Mouse (Mus musculus) MEL (cell line): ENCODE results near the gene Kcnh1. TPM values are rescaled to one million over a fixed set of nuclear protein-coding genes. Genes with fewer than 3 reads are reported as not detected.

ENCODE experiments used
- DNase-seq: peaks from one replicate; pipeline ENCODE4 v3.0.0; 2011; ENCODE audit warnings: low read depth, low spot score
- H3K27ac ChIP-seq: 2 replicates; pipeline ENCODE4 v1.5.1; 2012; ENCODE audit warnings: low read depth, mild to moderate bottlenecking, control low read depth, low read length, moderate library complexity; ENCODE audit not compliant: control insufficient read depth
- H3K27me3 ChIP-seq, 2 experiments: fragments of 150-350 bp in 1 of 2; sonication (generic) in 1 of 2; 2 replicates each; pipeline ENCODE4 v1.6.1; 2012; ENCODE audit warnings: low read length in 2 of 2, mild to moderate bottlenecking in 2 of 2, improper control_type of control experiment in 1 of 2, moderate library complexity in 1 of 2; ENCODE audit not compliant: insufficient read depth in 2 of 2, control insufficient read depth in 1 of 2
- H3K36me3 ChIP-seq, 2 experiments: 2 replicates each; pipeline ENCODE4 v1.6.1; 2012 to 2014; ENCODE audit warnings: low read length in 2 of 2, improper control_type of control experiment in 1 of 2, inconsistent platforms in 1 of 2, mild to moderate bottlenecking in 1 of 2; ENCODE audit not compliant: insufficient read depth in 2 of 2, control insufficient read depth in 1 of 2
- H3K4me1 ChIP-seq, 2 experiments: fragments of 150-350 bp in 1 of 2; sonication (generic) in 1 of 2; 2 replicates each; pipeline ENCODE4 v1.6.1; 2012; ENCODE audit warnings: low read length in 2 of 2, improper control_type of control experiment in 1 of 2, mild to moderate bottlenecking in 1 of 2; ENCODE audit not compliant: insufficient read depth in 2 of 2, control insufficient read depth in 1 of 2
- H3K4me3 ChIP-seq, 2 experiments: fragments of 150-350 bp in 1 of 2; sonication (generic) in 1 of 2; 2 replicates each; pipeline ENCODE4 v1.5.1; 2012; ENCODE audit warnings: low read depth in 2 of 2, low read length in 2 of 2, mild to moderate bottlenecking in 2 of 2, moderate library complexity in 2 of 2, control low read depth in 1 of 2, improper control_type of control experiment in 1 of 2; ENCODE audit not compliant: control insufficient read depth in 1 of 2, insufficient read depth in 1 of 2
- H3K79me2 ChIP-seq: 2 replicates; pipeline ENCODE4 v1.6.1; 2012; ENCODE audit warnings: mild to moderate bottlenecking, low read length, moderate library complexity; ENCODE audit not compliant: control insufficient read depth, poor library complexity, insufficient read depth
- H3K9ac ChIP-seq: 2 replicates; pipeline ENCODE4 v1.6.1; 2012; ENCODE audit warnings: low read depth, mild to moderate bottlenecking, control low read depth, low read length, moderate library complexity; ENCODE audit not compliant: control insufficient read depth, poor library complexity, severe bottlenecking
- H3K9me3 ChIP-seq: fragments of 150-350 bp; sonication (generic); replicated peaks from 2 replicates; pipeline ENCODE4 v1.6.1; 2012; ENCODE audit warnings: mild to moderate bottlenecking, low read length, improper control_type of control experiment, moderate library complexity; ENCODE audit not compliant: insufficient read depth
- CTCF ChIP-seq, 3 experiments: IDR thresholded peaks in 2 of 3; conservative IDR thresholded peaks in 1 of 3; 2 replicates each; pipeline ENCODE4 v1.5.1; 2011 to 2012; ENCODE audit warnings: low read length in 3 of 3, low read depth in 2 of 3, mild to moderate bottlenecking in 2 of 3, improper control_type of control experiment in 1 of 3, inconsistent platforms in 1 of 3, mixed read lengths in 1 of 3, moderate library complexity in 1 of 3; ENCODE audit not compliant: control insufficient read depth in 1 of 3, insufficient read depth in 1 of 3, poor library complexity in 1 of 3, severe bottlenecking in 1 of 3
- ELF1 ChIP-seq: IDR thresholded peaks from 2 replicates; pipeline ENCODE4 v1.6.1; 2014; ENCODE audit warnings: low read depth, mild to moderate bottlenecking, inconsistent platforms, low read length, improper control_type of control experiment, moderate library complexity
- EP300 ChIP-seq, 2 experiments: IDR thresholded peaks; 2 replicates each; pipeline ENCODE4 v1.6.1; 2011; ENCODE audit warnings: improper control_type of control experiment in 2 of 2, low read length in 2 of 2, low read depth in 1 of 2, mild to moderate bottlenecking in 1 of 2
- ETS1 ChIP-seq: IDR thresholded peaks from 2 replicates; pipeline ENCODE4 v1.6.1; 2012; ENCODE audit warnings: low read depth, mild to moderate bottlenecking, inconsistent platforms, low read length, improper control_type of control experiment, moderate library complexity
- GABPA ChIP-seq: IDR thresholded peaks from 2 replicates; pipeline ENCODE4 v1.6.1; 2012; ENCODE audit warnings: low read depth, mild to moderate bottlenecking, inconsistent platforms, low read length, improper control_type of control experiment, moderate library complexity
- GATA1 ChIP-seq: IDR thresholded peaks from 2 replicates; pipeline ENCODE4 v1.6.1; 2011; ENCODE audit warnings: low read depth, low read length, improper control_type of control experiment
- HCFC1 ChIP-seq: IDR thresholded peaks from 2 replicates; pipeline ENCODE4 v1.6.1; 2012; ENCODE audit warnings: low read depth, mild to moderate bottlenecking, inconsistent platforms, low read length, improper control_type of control experiment, moderate library complexity
- KAT2A ChIP-seq: conservative IDR thresholded peaks from 2 replicates; pipeline ENCODE4 v1.6.1; 2012; ENCODE audit warnings: low read depth, low read length, improper control_type of control experiment, inconsistent platforms
- MAZ ChIP-seq: IDR thresholded peaks from 2 replicates; pipeline ENCODE4 v1.6.1; 2012; ENCODE audit warnings: low read depth, mild to moderate bottlenecking, inconsistent platforms, low read length, improper control_type of control experiment
- NRF1 ChIP-seq: IDR thresholded peaks from 2 replicates; pipeline ENCODE4 v1.6.1; 2014; ENCODE audit warnings: low read depth, mild to moderate bottlenecking, inconsistent platforms, low read length, improper control_type of control experiment, moderate library complexity; ENCODE audit not compliant: poor library complexity, insufficient read depth, severe bottlenecking
- POLR2A ChIP-seq, 2 experiments: IDR thresholded peaks; 2 replicates each; pipeline ENCODE4 v1.6.1; 2011 to 2012; ENCODE audit warnings: low read length in 2 of 2, mild to moderate bottlenecking in 2 of 2, control low read depth in 1 of 2, improper control_type of control experiment in 1 of 2, low read depth in 1 of 2, moderate library complexity in 1 of 2; ENCODE audit not compliant: control insufficient read depth in 1 of 2, insufficient read depth in 1 of 2, poor library complexity in 1 of 2
- RCOR1 ChIP-seq: IDR thresholded peaks from 2 replicates; pipeline ENCODE4 v1.6.1; 2012; ENCODE audit warnings: low read depth, mild to moderate bottlenecking, inconsistent platforms, low read length, improper control_type of control experiment
- SIN3A ChIP-seq: IDR thresholded peaks from 2 replicates; pipeline ENCODE4 v1.6.1; 2012; ENCODE audit warnings: low read length, improper control_type of control experiment, inconsistent platforms
- SMC3 ChIP-seq: IDR thresholded peaks from 2 replicates; pipeline ENCODE4 v1.6.1; 2011; ENCODE audit warnings: low read depth, low read length, improper control_type of control experiment
- USF1 ChIP-seq: IDR thresholded peaks from 2 replicates; pipeline ENCODE4 v1.6.1; 2014; ENCODE audit warnings: low read depth, mild to moderate bottlenecking, inconsistent platforms, low read length, improper control_type of control experiment, moderate library complexity
- ZC3H11A ChIP-seq: IDR thresholded peaks from 2 replicates; pipeline ENCODE4 v1.6.1; 2012; ENCODE audit warnings: low read depth, mild to moderate bottlenecking, inconsistent platforms, low read length, improper control_type of control experiment
- polyA plus RNA-seq, 2 experiments: library from polyadenylated mRNA; stranded (reverse) in 1 of 2; unstranded in 1 of 2; fragments of >175 nt in 1 of 2; fragments of >200 nt in 1 of 2; gene quantifications; 2 replicates each; pipeline versions ENCODE4 v1.2.1 to v1.2.4; 2012; ENCODE audit warnings: low replicate concordance in 2 of 2, low read depth in 1 of 2; ENCODE audit not compliant: insufficient read length in 2 of 2, insufficient read depth in 1 of 2, missing spikeins in 1 of 2
- total RNA-seq: library from RNA; depleted of rRNA; stranded (reverse); fragments of 300-350 nt; gene quantifications from 2 replicates; pipeline ENCODE4 v1.2.3, GENCODE M21; 2012

The Kcnh1 gene
- total and polyA plus RNA-seq, 3 experiments: not detected

- no peak overlapping the region for H3K27ac ChIP-seq
- H3K36me3 ChIP-seq: no peaks in the 10 kb centered on the region
- DNase-seq: no peak
- no peak overlapping the region for H3K9ac ChIP-seq
- 0 out of 4 replicates have a peak, but pooled peaks cover 0 to 2% of the 10 kb centered on the region in 2 experiments for H3K4me1 ChIP-seq
- no peaks in the 10 kb centered on the region for H3K27me3 ChIP-seq
- no peaks in the 10 kb centered on the region for H3K79me2 ChIP-seq
- H3K9me3 ChIP-seq: no peaks in the 10 kb centered on the region
- no peak overlapping the region for H3K4me3 ChIP-seq
- TF ChIP-seq RCOR1 (no peak), MAZ (no peak)
Measured at GRCm38 (mm10) chr1:192519713-192520112, 329.1 kb downstream of the Kcnh1 start.

DNA sequence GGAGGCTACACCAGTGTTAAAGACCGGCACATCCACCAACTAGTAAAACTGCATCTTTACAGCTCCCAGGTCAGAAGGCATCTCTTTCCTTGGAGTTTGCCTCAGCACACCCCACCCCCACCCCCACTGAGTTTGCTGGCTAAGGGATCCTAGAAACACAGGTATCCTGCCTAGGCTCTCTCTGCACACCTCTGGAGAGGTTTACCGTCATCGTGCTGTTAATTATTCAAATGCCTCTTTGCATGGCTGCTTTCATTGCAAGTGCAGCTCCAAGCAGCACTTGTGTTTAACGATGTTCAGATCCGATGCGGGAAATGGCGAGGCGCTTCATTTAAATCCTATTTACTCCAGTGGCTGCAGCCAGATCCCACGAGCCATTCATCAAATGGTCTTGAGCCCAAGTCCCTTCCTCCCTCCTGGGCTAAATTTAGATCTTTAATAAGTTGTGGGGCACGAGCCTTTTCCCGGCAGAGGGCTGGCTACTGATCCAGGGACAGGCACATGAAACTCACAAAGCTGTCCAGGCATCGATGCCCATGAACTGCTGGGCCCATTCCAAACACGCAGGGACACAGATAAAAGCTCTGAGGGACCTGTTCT lies 330.4 kb downstream of the Kcnh1 start:
- Histone ChIP-seq H3K27ac (no peak overlapping the region), H3K36me3 (no peaks in the 10 kb centered on the region), H3K79me2 (no peaks in the 10 kb centered on the region), H3K4me1 (0 out of 4 replicates have a peak, but pooled peaks cover 0 to 2% of the 10 kb centered on the region in 2 experiments), H3K9me3 (no peaks in the 10 kb centered on the region), H3K27me3 (no peaks in the 10 kb centered on the region; a peak in 1 of 4 replicates), H3K4me3 (no peak overlapping the region), H3K9ac (no peak overlapping the region)
- TF ChIP-seq ETS1 (no peak), HCFC1 (no peak), GABPA (no peak), KAT2A (no peak), POLR2A (IDR thresholded peaks at IDR 0.05; ENCODE audit: control insufficient read depth in 1 of 2, insufficient read depth in 1 of 2, low read depth in 1 of 2, low read length in 2 of 2, poor library complexity in 1 of 2) (no peak), GATA1 (no peak), SIN3A (no peak), NRF1 (no peak), USF1 (no peak), CTCF (IDR thresholded peaks at IDR 0.05 in 2 of 3, conservative IDR thresholded peaks at IDR 0.05 in 1 of 3; ENCODE audit: control insufficient read depth in 1 of 3, insufficient read depth in 1 of 3, low read depth in 2 of 3, low read length in 3 of 3, poor library complexity in 1 of 3, severe bottlenecking in 1 of 3) (no peak), ZC3H11A (no peak), ELF1 (no peak), SMC3 (no peak), EP300 (IDR thresholded peaks at IDR 0.05; ENCODE audit: low read depth in 1 of 2, low read length in 2 of 2) (no peak)
- no peak for DNase-seq
